Mouse (Mus musculus) limb, embryonic 11.5 days (tissue): ENCODE measurements around the gene Ostm1. TPM values are rescaled to one million over a fixed set of nuclear protein-coding genes. Genes with fewer than 3 reads are reported as not detected.

Experiments used
- ATAC-seq: fragments of 200-750 bp; cut with Nextera tagmentation; 2 replicates; pipeline ENCODE4 v1.8.0; 2017; ENCODE audit warnings: low read depth; ENCODE audit not compliant: insufficient number of reproducible peaks, low FRiP score, low TSS enrichment
- DNase-seq: peaks from one replicate; pipeline ENCODE4 v3.0.0-alpha.2; 2015; ENCODE audit warnings: low spot score
- H3K27ac ChIP-seq: fragments of 300-500 bp; sonication (generic); replicated peaks from 2 replicates; pipeline ENCODE4 v1.5.1; 2014; ENCODE audit warnings: low read depth, mild to moderate bottlenecking, low read length
- H3K27me3 ChIP-seq: fragments of 300-500 bp; sonication (generic); 2 replicates; pipeline ENCODE4 v1.6.1; 2014; ENCODE audit warnings: mild to moderate bottlenecking, low read length, mixed read lengths; ENCODE audit not compliant: control insufficient read depth, insufficient read depth
- H3K36me3 ChIP-seq: fragments of 300-500 bp; sonication (generic); 2 replicates; pipeline ENCODE4 v1.6.1; 2014; ENCODE audit warnings: mild to moderate bottlenecking, low read length, moderate library complexity, mixed read lengths; ENCODE audit not compliant: control insufficient read depth, insufficient read depth
- H3K4me1 ChIP-seq: fragments of 300-500 bp; sonication (generic); 2 replicates; pipeline ENCODE4 v1.6.1; 2014; ENCODE audit warnings: low read length, mixed read lengths; ENCODE audit not compliant: control insufficient read depth, insufficient read depth
- H3K4me2 ChIP-seq: fragments of 300-500 bp; sonication (generic); 2 replicates; pipeline ENCODE4 v1.6.1; 2014; ENCODE audit warnings: low read depth, mild to moderate bottlenecking, moderate library complexity; ENCODE audit not compliant: severe bottlenecking
- H3K4me3 ChIP-seq: fragments of 300-500 bp; sonication (generic); 2 replicates; pipeline ENCODE4 v1.5.1; 2014; ENCODE audit warnings: low read depth, low read length
- H3K9ac ChIP-seq: fragments of 300-500 bp; sonication (generic); 2 replicates; pipeline ENCODE4 v1.6.1; 2014; ENCODE audit warnings: mild to moderate bottlenecking, low read length
- H3K9me3 ChIP-seq: fragments of 300-500 bp; sonication (generic); 2 replicates; pipeline ENCODE4 v1.6.1; 2016; ENCODE audit warnings: low read length; ENCODE audit not compliant: control insufficient read depth
- WGBS: fragments of 180-500 bp; shearing (Covaris S2); extraction: QIAGEN DNeasy Blood & Tissue Kit; methylation state at CpG from one replicate; pipeline ENCODE4 v1.1.7; 2014; 5-methylcytosine and 5-hydroxymethylcytosine counted together
- polyA plus RNA-seq: library from polyadenylated mRNA; unstranded; fragments of >200 nt; fragmentation: Nextera tagmentation; extraction: Ambion mirVana; gene quantifications from 2 replicates; pipeline ENCODE4 v1.2.1, GENCODE M21; 2014

Gene Ostm1
- polyA plus RNA-seq, 1 experiment from 2014 or later = 8.0 TPM

DNA sequence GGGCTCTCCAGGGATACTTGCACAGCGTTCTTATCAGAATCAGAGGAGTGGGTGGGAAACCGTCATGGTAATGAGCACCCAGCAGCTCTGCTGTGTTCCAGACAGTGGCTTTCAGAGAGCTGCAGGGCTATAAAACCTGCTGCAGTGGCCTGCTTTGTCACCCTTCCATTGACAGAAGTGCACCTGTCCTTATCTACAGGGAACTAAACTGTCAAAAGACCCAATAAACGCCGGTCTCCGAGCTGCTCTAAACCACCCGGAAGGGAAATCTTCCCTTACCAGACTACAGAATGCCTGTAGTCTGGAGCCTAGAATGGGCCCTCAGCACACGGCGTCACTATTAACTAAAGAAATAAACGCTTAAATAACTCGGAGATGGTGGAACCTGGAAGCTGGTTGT lies 168.2 kb downstream of the Ostm1 start:
- no peaks in the 10 kb centered on the region for H3K27me3 ChIP-seq
- no peaks in the 10 kb centered on the region for H3K36me3 ChIP-seq
- H3K9me3 ChIP-seq = no peaks in the 10 kb centered on the region
- no peak overlapping the region for H3K4me2 ChIP-seq
- no peak overlapping the region for H3K4me3 ChIP-seq
- no peaks in the 10 kb centered on the region for H3K4me1 ChIP-seq
- WGBS = 57% methylated on average over 10 of the region's 10 CpGs
- DNase-seq (no peak), ATAC-seq (no peak)
- H3K27ac ChIP-seq = no peak overlapping the region
- H3K9ac ChIP-seq = no peak overlapping the region

Other genes starting within 250 kb of the Ostm1 start
- gene Afg1l, start 105.3 kb upstream of the Ostm1 start, polyA plus RNA-seq = 4.8 and 5.9 TPM in 2 replicates
- 238 and 248 TPM in 2 replicates for gene Snx3, start 81.8 kb upstream of the Ostm1 start, polyA plus RNA-seq
- gene Nr2e1, start 190 bp upstream of the Ostm1 start, polyA plus RNA-seq = not detected in 2 replicates
- gene Sec63, start 177.7 kb downstream of the Ostm1 start, polyA plus RNA-seq = 29.6 and 30.6 TPM in 2 replicates